ENCODE assay signal across 9 mouse cellular contexts in genomic region chr1:36683810-36684467, GRCm38 (mm10). TPM values are rescaled to one million over a fixed set of nuclear protein-coding genes. Genes with fewer than 3 reads are reported as not detected.
A peak's percentile ranks its signal among the peaks of the same experiment; 100 is the strongest.
DNase-seq lines count a peak whose midpoint lies in the region; ATAC-seq and TF ChIP-seq lines count a peak whose summit lies in the region.
"Had no signal": no experiment of that assay in that cellular context is flagged by ENCODE, and none has a peak within 500 bp of the region (broad histone marks: within the 10 kb centered on the region; RNA-seq: fewer than 3 reads in every experiment).

No protein-coding gene starts in this region.

- peaks cover 27% of the 10 kb centered on the region for H3K27me3 ChIP-seq in G1E (ENCODE audit: insufficient read depth, low read length)
- H3K27me3 ChIP-seq in forebrain, embryonic 15.5 days = no peaks in the 10 kb centered on the region
- H3K27me3 ChIP-seq in hindbrain, embryonic 11.5 days (ENCODE audit: control insufficient read depth, insufficient read depth, low read length) = no peaks in the 10 kb centered on the region
- H3K27me3 ChIP-seq in lung, postnatal 0 days (replicated peaks; ENCODE audit: insufficient read depth, low read length) = no peaks in the 10 kb centered on the region

- H3K4me1 ChIP-seq in G1E (ENCODE audit: insufficient read depth, low read depth, low read length) = no peaks in the 10 kb centered on the region
- H3K4me1 ChIP-seq in forebrain, embryonic 15.5 days = peaks cover 5% of the 10 kb centered on the region; the same call in 1 of the 2 replicates
- H3K4me1 ChIP-seq in hindbrain, embryonic 11.5 days (replicated peaks; ENCODE audit: control insufficient read depth, insufficient read depth, low read length) = no peaks in the 10 kb centered on the region; the same call in 1 of the 2 replicates
- no peaks in the 10 kb centered on the region for H3K4me1 ChIP-seq in lung, postnatal 0 days (ENCODE audit: insufficient read depth, low read depth, low read length)

- WGBS in forebrain, embryonic 15.5 days = 7% methylated on average over 13 of the region's 13 CpGs
- 15% methylated on average over 13 of the region's 13 CpGs for WGBS in hindbrain, embryonic 11.5 days
- 10% methylated on average over 13 of the region's 13 CpGs for WGBS in lung, postnatal 0 days

- DNase-seq in G1E (ENCODE audit: low spot score) = peak; percentile 66
- DNase-seq in cerebellum, adult 11 months = peak; percentile 70
- peak; percentile 83 for DNase-seq in hindbrain, embryonic 11.5 days (ENCODE audit: low spot score)
- DNase-seq in layer of hippocampus, adult 9-11 months = peak; percentile 83
- peak; percentile 87 for DNase-seq in lung, postnatal 0 days (ENCODE audit: low spot score)
- peak; percentile 77 for DNase-seq in ovary, postnatal 36 days (ENCODE audit: low spot score)
- peak; percentile 40 to 72 for DNase-seq in thymus, postnatal 10 days (ENCODE audit: low spot score in 2 of 2)

- H3K4me2 ChIP-seq in forebrain, embryonic 15.5 days (replicated peaks) = no peak overlapping the region
- H3K4me2 ChIP-seq in hindbrain, embryonic 11.5 days (replicated peaks; ENCODE audit: low read depth, low read length) = no peak overlapping the region
- no peak overlapping the region for H3K4me2 ChIP-seq in lung, postnatal 0 days (replicated peaks; ENCODE audit: low read depth, low read length)

- H3K36me3 ChIP-seq in G1E (replicated peaks) = no peaks in the 10 kb centered on the region
- H3K36me3 ChIP-seq in forebrain, embryonic 15.5 days = no peaks in the 10 kb centered on the region
- H3K36me3 ChIP-seq in hindbrain, embryonic 11.5 days (ENCODE audit: control insufficient read depth, insufficient read depth, low read length) = no peaks in the 10 kb centered on the region
- H3K36me3 ChIP-seq in lung, postnatal 0 days (ENCODE audit: insufficient read depth, low read length) = no peaks in the 10 kb centered on the region

- H3K9me3 ChIP-seq in G1E (replicated peaks) = no peaks in the 10 kb centered on the region
- H3K9me3 ChIP-seq in forebrain, embryonic 15.5 days = no peaks in the 10 kb centered on the region
- no peaks in the 10 kb centered on the region for H3K9me3 ChIP-seq in hindbrain, embryonic 11.5 days (ENCODE audit: control insufficient read depth, low read length)
- no peaks in the 10 kb centered on the region for H3K9me3 ChIP-seq in lung, postnatal 0 days (ENCODE audit: low read length)

- ATAC-seq in G1E (ENCODE audit: extremely low read depth, insufficient number of reproducible peaks, low FRiP score, poor library complexity, severe bottlenecking) = peak; percentile 63
- ATAC-seq in forebrain, embryonic 15.5 days (replicated peaks) = peak; percentile 72
- peak; percentile 72; the same call in 1 of the 2 replicates for ATAC-seq in hindbrain, embryonic 11.5 days (ENCODE audit: low FRiP score)
- ATAC-seq in lung, postnatal 0 days = peak; percentile 88

- no peak overlapping the region for H3K9ac ChIP-seq in forebrain, embryonic 15.5 days (replicated peaks)
- no peak overlapping the region for H3K9ac ChIP-seq in hindbrain, embryonic 11.5 days (ENCODE audit: low read depth, low read length)
- H3K9ac ChIP-seq in lung, postnatal 0 days (replicated peaks; ENCODE audit: low read depth) = no peak overlapping the region

- no peak for TF ChIP-seq EP300 in lung, postnatal 0 days (IDR thresholded peaks at IDR 0.05)

- H3K27ac ChIP-seq in forebrain, embryonic 15.5 days (replicated peaks) = peak overlapping the region; percentile 4; the same call in 1 of the 2 replicates
- H3K27ac ChIP-seq in hindbrain, embryonic 11.5 days (ENCODE audit: low read depth, low read length) = no peak overlapping the region
- no peak overlapping the region for H3K27ac ChIP-seq in lung, postnatal 0 days (ENCODE audit: low read length)
- H3K27ac ChIP-seq: macrophage had no signal

- 0 out of 2 replicates have a peak, but pooled peaks have one; percentile 21 for TF ChIP-seq CTCF in G1E (IDR thresholded peaks at IDR 0.05; ENCODE audit: low read depth, low read length)
- peak; percentile 93 for TF ChIP-seq CTCF in lung, postnatal 0 days (IDR thresholded peaks at IDR 0.05)

- H3K4me3 ChIP-seq in G1E (ENCODE audit: low read depth, low read length) = no peak overlapping the region
- no peak overlapping the region for H3K4me3 ChIP-seq in forebrain, embryonic 15.5 days
- no peak overlapping the region for H3K4me3 ChIP-seq in hindbrain, embryonic 11.5 days (ENCODE audit: low read depth, low read length)
- H3K4me3 ChIP-seq in lung, postnatal 0 days (ENCODE audit: low read depth, low read length) = no peak overlapping the region

RNA-seq across cellular contexts. Expression of gene Fam178b, which starts 1.0 kb away (rescaled TPM):
- total RNA-seq in G1E (2014; fragmentation: Nextera tagmentation) = not detected in 2 replicates
- total RNA-seq in G1E (2017) = 0.12 TPM in 1 of 2 replicates, not detected in the other
- not detected in 2 replicates for polyA plus RNA-seq in G1E (2012)
- 0.23 TPM in 1 of 2 replicates, not detected in the other for polyA plus RNA-seq in forebrain, embryonic 15.5 days (2015; fragmentation: Nextera tagmentation; extraction: Ambion mirVana)
- polyA plus RNA-seq in hindbrain, embryonic 11.5 days (2014; fragmentation: Nextera tagmentation; extraction: Ambion mirVana) = 0.52 and 0.53 TPM in 2 replicates
- polyA plus RNA-seq in lung, postnatal 0 days (2015; fragmentation: Nextera tagmentation; extraction: Ambion mirVana) = 4.7 and 5.1 TPM in 2 replicates
- polyA plus RNA-seq: macrophage had no signal

RNA-seq across cellular contexts. Expression of gene Cox5b, which starts 7.3 kb away (rescaled TPM):
- total RNA-seq in G1E (2014; fragmentation: Nextera tagmentation) (295 and 316 TPM in 2 replicates), G1E (2017) (516 and 777 TPM in 2 replicates)
- polyA plus RNA-seq in G1E (2012) = 1,994 and 2,669 TPM in 2 replicates
- polyA plus RNA-seq in forebrain, embryonic 15.5 days (2015; fragmentation: Nextera tagmentation; extraction: Ambion mirVana) = 542 and 553 TPM in 2 replicates
- 510 and 530 TPM in 2 replicates for polyA plus RNA-seq in hindbrain, embryonic 11.5 days (2014; fragmentation: Nextera tagmentation; extraction: Ambion mirVana)
- 408 and 474 TPM in 2 replicates for polyA plus RNA-seq in lung, postnatal 0 days (2015; fragmentation: Nextera tagmentation; extraction: Ambion mirVana)

RNA-seq across cellular contexts. Expression of gene 4933424G06Rik, which starts 26.0 kb away (rescaled TPM):
- 0.75 TPM in 1 of 2 replicates, not detected in the other for total RNA-seq in G1E (2014; fragmentation: Nextera tagmentation)
- total RNA-seq in G1E (2017) = 0.17 and 0.38 TPM in 2 replicates
- polyA plus RNA-seq in G1E (2012) = not detected in 2 replicates
- polyA plus RNA-seq in forebrain, embryonic 15.5 days (2015; fragmentation: Nextera tagmentation; extraction: Ambion mirVana) = 0.31 and 0.43 TPM in 2 replicates
- 0.19 and 0.22 TPM in 2 replicates for polyA plus RNA-seq in hindbrain, embryonic 11.5 days (2014; fragmentation: Nextera tagmentation; extraction: Ambion mirVana)
- 0.11 TPM in 1 of 2 replicates, not detected in the other for polyA plus RNA-seq in lung, postnatal 0 days (2015; fragmentation: Nextera tagmentation; extraction: Ambion mirVana)
- polyA plus RNA-seq: macrophage had no signal

RNA-seq across cellular contexts. Expression of gene Actr1b, which starts 30.3 kb away (rescaled TPM):
- total RNA-seq in G1E (2014; fragmentation: Nextera tagmentation) (50.8 and 54.1 TPM in 2 replicates), G1E (2017) (87.4 and 94.2 TPM in 2 replicates)
- polyA plus RNA-seq in G1E (2012) = 66.2 and 68.0 TPM in 2 replicates
- polyA plus RNA-seq in forebrain, embryonic 15.5 days (2015; fragmentation: Nextera tagmentation; extraction: Ambion mirVana) = 97.8 and 99.8 TPM in 2 replicates
- 84.9 and 97.5 TPM in 2 replicates for polyA plus RNA-seq in hindbrain, embryonic 11.5 days (2014; fragmentation: Nextera tagmentation; extraction: Ambion mirVana)
- polyA plus RNA-seq in lung, postnatal 0 days (2015; fragmentation: Nextera tagmentation; extraction: Ambion mirVana) = 68.2 and 75.8 TPM in 2 replicates
